In the genomic region with DNA sequence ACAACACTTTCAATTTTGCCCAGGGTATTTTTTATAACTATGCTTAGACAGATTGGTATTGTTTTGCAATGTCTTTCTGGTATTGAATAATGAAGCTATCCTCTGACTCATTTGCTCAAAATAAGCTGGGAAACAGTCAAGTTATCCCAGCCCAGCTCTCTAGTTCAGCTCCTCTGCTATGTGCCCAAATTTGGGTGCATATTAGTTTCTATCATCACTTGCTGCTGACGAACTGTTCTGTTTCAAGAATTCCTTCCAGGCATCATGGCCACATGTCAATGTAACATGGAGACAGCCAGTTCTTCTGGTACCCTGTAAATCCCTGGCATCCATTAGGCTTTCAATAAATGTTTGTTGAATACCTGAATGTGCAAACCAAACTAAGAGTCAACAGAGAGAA, we compare ENCODE assay signal across 20 mouse cellular contexts.
"Had no signal": no experiment of that assay in that cellular context is flagged by ENCODE, and none has a peak within 500 bp of the region (broad histone marks: within the 10 kb centered on the region; RNA-seq: fewer than 3 reads in every experiment).

No protein-coding gene starts in this region.

- H3K27ac ChIP-seq: intestine, embryonic 15.5 days; kidney, embryonic 15.5 days; left cerebral cortex, adult 2 months; liver, embryonic 12.5 days; liver, embryonic 15.5 days; macrophage; midbrain, embryonic 12.5 days; midbrain, embryonic 15.5 days; neural tube, embryonic 12.5 days; neural tube, embryonic 15.5 days; stomach, embryonic 15.5 days had no signal

- H3K4me3 ChIP-seq: intestine, embryonic 15.5 days; kidney, embryonic 15.5 days; left cerebral cortex, adult 2 months; liver, embryonic 12.5 days; liver, embryonic 15.5 days; midbrain, embryonic 12.5 days; midbrain, embryonic 15.5 days; neural tube, embryonic 12.5 days; neural tube, embryonic 15.5 days; stomach, embryonic 15.5 days had no signal

- DNase-seq: kidney, adult 11 months; kidney, adult 8-10 months; kidney, postnatal 14 days; kidney, postnatal 4 days; lung, postnatal 14 days; right cerebral cortex, adult 18-20 months; right cerebral cortex, postnatal 14 days; right cerebral cortex, postnatal 4 days; thymus, postnatal 25 days had no signal
